Mouse (Mus musculus): Measurements from ENCODE around the gene Fancc.

DNA sequence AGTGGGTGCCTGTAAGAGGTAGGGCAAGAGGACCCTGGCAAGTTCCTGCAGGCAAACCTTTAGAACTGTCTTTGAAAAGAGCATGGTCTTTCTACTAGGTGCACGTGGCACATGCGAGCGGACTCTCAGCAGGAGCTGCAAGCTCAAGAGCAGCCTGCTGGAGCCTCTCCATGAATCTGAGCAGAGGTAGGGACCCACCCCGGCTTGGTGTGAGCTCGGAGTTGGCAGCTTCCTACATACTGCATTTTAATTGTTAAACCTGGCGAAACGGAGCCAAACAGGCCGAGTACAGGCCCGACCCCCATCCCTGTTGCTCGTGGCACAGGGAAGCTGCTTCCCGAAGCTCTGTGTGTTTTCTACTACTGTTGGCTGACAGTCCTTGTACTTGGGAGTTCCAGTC is 200.8 kb downstream of the Fancc start:
- no peak for TF ChIP-seq CTCF (IDR thresholded peaks at IDR 0.05; ENCODE audit: borderline replicate concordance, control insufficient read depth, extremely low read depth, insufficient read depth, low read length, poor library complexity)
- TF ChIP-seq POLR2A (IDR thresholded peaks at IDR 0.05; ENCODE audit: control insufficient read depth, extremely low read depth, insufficient read depth, low read length, poor library complexity): no peak
